In genomic region chr2:55517297-55517696, GRCm38 (mm10) we compare ENCODE assay signal across 21 mouse cellular contexts.
"Had no signal": no experiment of that assay in that cellular context is flagged by ENCODE, and none has a peak within 500 bp of the region (broad histone marks: within the 10 kb centered on the region; RNA-seq: fewer than 3 reads in every experiment).

No protein-coding gene starts in this region.

- H3K4me2 ChIP-seq: heart, embryonic 12.5 days; hindbrain, embryonic 13.5 days; hindbrain, embryonic 15.5 days; kidney, embryonic 15.5 days; limb, embryonic 13.5 days; limb, embryonic 15.5 days; liver, embryonic 12.5 days had no signal

- H3K4me3 ChIP-seq: heart, adult 2 months; heart, embryonic 12.5 days; hindbrain, embryonic 13.5 days; hindbrain, embryonic 15.5 days; kidney, embryonic 15.5 days; limb, embryonic 13.5 days; limb, embryonic 15.5 days; liver, embryonic 12.5 days had no signal

- H3K27me3 ChIP-seq: heart, embryonic 12.5 days; hindbrain, embryonic 13.5 days; hindbrain, embryonic 15.5 days; kidney, embryonic 15.5 days; limb, embryonic 13.5 days; limb, embryonic 15.5 days; liver, embryonic 12.5 days had no signal

- H3K36me3 ChIP-seq: heart, embryonic 12.5 days; hindbrain, embryonic 13.5 days; hindbrain, embryonic 15.5 days; kidney, embryonic 15.5 days; limb, embryonic 13.5 days; limb, embryonic 15.5 days; liver, embryonic 12.5 days had no signal

- DNase-seq: gastrocnemius, postnatal 14 days; gastrocnemius, postnatal 36 days; heart, adult 11 months; heart, adult 2 months; heart, postnatal 14 days; heart, postnatal 36 days; kidney, adult 11 months; kidney, adult 2 months; kidney, adult 9 months; kidney, postnatal 14 days; kidney, postnatal 36 days; layer of hippocampus, adult 9-11 months; layer of hippocampus, postnatal 36 days; left cerebral cortex, postnatal 4 days had no signal
